Mouse (Mus musculus): ENCODE measurements around the gene Gm14496.
"Not testable (repeated sequence)": the region's sequence is repeated elsewhere in the genome, so short reads cannot be mapped to it uniquely, and the experiment has no call there.

Gene Gm14496

GRCm38 (mm10) chr2:181990829-181991228, at the start of gene Gm14496:
Gene Gm14496, plus strand, starts transcription at chr2:181991129.
- no peak for DNase-seq (ENCODE audit: low read depth, low spot score)

- DNase-seq (ENCODE audit: low read depth, low spot score) = peak; percentile 2
Measured at GRCm38 (mm10) chr2:181952747-181953680, 37.9 kb upstream of the Gm14496 start.

DNA sequence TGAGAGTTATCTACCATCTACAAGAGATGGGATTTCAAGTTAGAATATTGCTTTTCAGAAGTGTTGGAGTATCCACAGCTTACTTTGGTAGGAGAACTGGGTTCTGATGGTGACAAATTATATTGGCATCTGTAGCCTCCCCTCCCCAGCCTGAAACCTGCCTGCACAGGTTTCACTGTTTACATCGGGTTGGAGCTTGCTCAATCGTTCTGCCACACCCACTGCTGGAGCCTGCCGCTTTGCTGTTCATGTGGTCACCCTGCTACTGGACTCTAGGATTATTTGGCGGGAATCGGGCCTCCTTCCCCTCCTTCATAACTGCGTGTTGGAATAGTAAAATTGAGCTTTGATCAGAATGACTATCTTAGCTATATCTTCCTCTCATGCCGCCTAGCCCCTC, 22.5 kb upstream of the Gm14496 start:
- no peak for DNase-seq (ENCODE audit: low read depth, low spot score)

DNA sequence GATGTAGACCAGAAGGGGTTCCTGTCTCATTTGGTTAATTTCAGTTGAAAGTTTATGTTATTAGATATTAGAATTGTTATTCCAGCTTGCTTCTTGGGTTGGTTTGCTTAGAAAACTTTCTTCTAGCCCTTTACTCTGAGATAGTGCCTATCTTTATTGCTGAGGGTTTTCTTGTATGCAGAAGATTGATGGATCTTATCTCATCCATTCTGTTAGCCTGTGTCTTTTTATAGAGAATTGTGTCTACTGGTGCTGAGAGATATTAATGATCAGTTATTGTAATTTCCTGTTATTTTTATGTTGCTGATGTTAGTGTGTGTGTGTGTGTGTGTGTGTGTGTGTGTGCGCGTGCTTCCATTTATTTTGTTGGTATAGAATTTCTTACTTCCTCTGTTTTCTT, 21.7 kb upstream of the Gm14496 start:
- no peak for DNase-seq (ENCODE audit: low read depth, low spot score)

- not testable (repeated sequence) for DNase-seq (ENCODE audit: low read depth, low spot score)
Measured at GRCm38 (mm10) chr2:181981969-181982368, 9.0 kb upstream of the Gm14496 start.

Measured in mesoderm, embryonic 11.5 days (tissue).